Mouse (Mus musculus): Measurements from ENCODE around the gene Sars. TPM values are rescaled to one million over a fixed set of nuclear protein-coding genes. Genes with fewer than 3 reads are reported as not detected.

Gene Sars
- polyA plus RNA-seq, 1 experiment = 376 TPM

GRCm38 (mm10) chr3:108400442-108400841, 44.6 kb downstream of the Sars start:
- Histone ChIP-seq H3K27ac (ENCODE audit: insufficient read depth, low read length) (no peak overlapping the region), H3K4me3 (ENCODE audit: insufficient read depth, low read length) (no peak overlapping the region), H3K4me1 (ENCODE audit: control insufficient read depth, insufficient read depth, low read length) (no peaks in the 10 kb centered on the region)
- TF ChIP-seq CTCF (IDR thresholded peaks at IDR 0.05; ENCODE audit: borderline replicate concordance, insufficient read depth, low read length) (no peak), POLR2A (IDR thresholded peaks at IDR 0.05; ENCODE audit: low read depth, low read length) (no peak)

GRCm38 (mm10) chr3:108398281-108398680, 46.7 kb downstream of the Sars start:
- TF ChIP-seq CTCF (IDR thresholded peaks at IDR 0.05; ENCODE audit: borderline replicate concordance, insufficient read depth, low read length) (no peak), POLR2A (IDR thresholded peaks at IDR 0.05; ENCODE audit: low read depth, low read length) (no peak)
- no peak overlapping the region for H3K27ac ChIP-seq (ENCODE audit: insufficient read depth, low read length)
- H3K4me3 ChIP-seq (ENCODE audit: insufficient read depth, low read length) = no peak overlapping the region
- no peaks in the 10 kb centered on the region for H3K4me1 ChIP-seq (ENCODE audit: control insufficient read depth, insufficient read depth, low read length)

DNA sequence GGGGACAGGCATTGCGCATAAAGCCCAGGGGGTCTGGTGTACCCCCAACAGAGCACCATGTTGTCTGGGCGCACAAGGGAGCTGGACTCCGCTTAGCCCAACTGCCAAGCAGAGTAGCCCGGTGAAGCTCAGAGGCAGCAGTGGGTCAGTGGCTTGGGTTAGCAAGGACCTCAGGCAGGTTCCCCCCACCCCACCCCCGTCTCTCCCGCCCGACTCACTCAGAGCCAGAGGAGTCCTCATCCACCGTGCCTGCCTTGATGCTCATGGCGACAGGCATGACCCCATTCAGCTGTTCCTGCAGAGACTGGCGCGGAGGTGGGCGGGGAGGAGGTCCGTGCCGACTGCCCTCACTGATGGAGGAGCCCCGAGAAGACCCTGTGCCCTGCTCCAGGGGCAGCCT, 52.2 kb downstream of the Sars start:
- Histone ChIP-seq H3K4me1 (ENCODE audit: control insufficient read depth, insufficient read depth, low read length) (no peaks in the 10 kb centered on the region), H3K27ac (ENCODE audit: insufficient read depth, low read length) (no peak overlapping the region), H3K4me3 (ENCODE audit: insufficient read depth, low read length) (no peak overlapping the region)
- TF ChIP-seq POLR2A (IDR thresholded peaks at IDR 0.05; ENCODE audit: low read depth, low read length) = no peak

DNA sequence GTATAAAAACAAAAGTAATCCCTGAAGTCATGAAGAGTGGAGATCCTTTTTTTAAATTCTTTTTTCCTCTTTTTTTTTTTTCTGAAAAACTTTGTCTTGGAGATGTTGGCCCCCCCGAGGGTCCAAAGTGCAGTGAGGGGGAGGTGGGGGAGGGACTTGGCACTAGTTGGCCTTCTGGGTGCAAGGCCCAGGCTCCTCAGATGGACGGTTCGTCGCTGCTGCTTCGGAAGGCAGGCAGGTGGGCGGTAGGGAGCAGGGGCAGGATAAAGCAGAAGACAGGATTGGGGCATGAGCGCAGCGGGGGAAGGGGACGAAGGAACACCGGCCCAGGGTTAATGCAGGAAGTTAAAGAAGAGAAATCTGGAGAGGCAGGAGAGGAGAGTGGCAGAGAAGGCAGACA, 52.7 kb downstream of the Sars start:
- Histone ChIP-seq H3K4me3 (ENCODE audit: insufficient read depth, low read length) (no peak overlapping the region), H3K27ac (ENCODE audit: insufficient read depth, low read length) (no peak overlapping the region), H3K4me1 (ENCODE audit: control insufficient read depth, insufficient read depth, low read length) (no peaks in the 10 kb centered on the region)
- TF ChIP-seq POLR2A (IDR thresholded peaks at IDR 0.05; ENCODE audit: low read depth, low read length) = no peak
- TF ChIP-seq CTCF (IDR thresholded peaks at IDR 0.05; ENCODE audit: borderline replicate concordance, insufficient read depth, low read length) = no peak

DNA sequence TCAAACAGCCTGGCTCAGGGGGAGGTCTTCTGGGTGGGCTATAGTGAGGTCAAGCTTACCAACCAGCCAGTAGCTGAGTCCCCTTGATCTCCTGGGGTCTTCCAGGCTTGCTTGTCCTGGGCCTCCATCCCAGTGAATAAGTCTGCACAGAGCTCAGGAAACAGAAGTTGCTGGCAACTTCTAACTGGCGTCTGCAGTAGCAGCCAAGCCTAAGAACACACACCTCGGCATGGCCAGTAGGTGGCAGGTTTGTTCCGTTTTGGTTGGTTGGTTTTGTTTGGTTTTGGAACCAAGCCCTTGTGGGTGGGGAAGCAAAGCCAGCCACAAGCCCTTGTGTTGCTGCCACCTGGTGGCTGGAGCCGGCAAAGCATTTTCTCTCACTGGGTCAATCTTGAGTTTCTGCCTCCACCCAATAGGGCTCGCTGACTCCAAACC, 55.9 kb downstream of the Sars start:
- no peak overlapping the region for H3K4me3 ChIP-seq (ENCODE audit: insufficient read depth, low read length)
- TF ChIP-seq POLR2A (IDR thresholded peaks at IDR 0.05; ENCODE audit: low read depth, low read length) (peak; percentile 63), CTCF (IDR thresholded peaks at IDR 0.05; ENCODE audit: borderline replicate concordance, insufficient read depth, low read length) (peak; percentile 62)
- no peaks in the 10 kb centered on the region; the same call in 1 of the 2 replicates for H3K4me1 ChIP-seq (ENCODE audit: control insufficient read depth, insufficient read depth, low read length)
- H3K27ac ChIP-seq (ENCODE audit: insufficient read depth, low read length) = peak overlapping the region; percentile 1; the same call in 1 of the 2 replicates

DNA sequence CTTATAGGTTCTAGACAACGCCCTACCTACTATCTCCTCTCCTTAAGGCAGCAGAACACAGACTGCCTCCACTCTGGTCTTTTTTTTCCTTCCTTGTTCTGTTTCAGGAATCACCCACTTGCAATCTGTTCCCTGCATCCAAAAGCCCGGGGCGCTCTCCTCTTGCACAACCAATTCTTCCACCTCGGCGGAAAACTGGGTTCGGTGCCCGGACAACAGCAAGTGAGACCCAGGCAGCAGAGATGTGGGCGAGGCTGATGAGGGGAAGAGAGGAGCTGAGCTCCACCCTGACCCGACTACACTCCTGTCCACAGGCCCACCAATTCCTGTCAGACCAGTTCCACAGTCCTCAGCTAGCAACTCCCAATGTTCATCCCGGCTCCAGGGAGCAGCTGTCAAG, 58.8 kb downstream of the Sars start:
- Histone ChIP-seq H3K4me1 (ENCODE audit: control insufficient read depth, insufficient read depth, low read length) (peaks cover 9% of the 10 kb centered on the region), H3K27ac (ENCODE audit: insufficient read depth, low read length) (no peak overlapping the region), H3K4me3 (ENCODE audit: insufficient read depth, low read length) (0 out of 2 replicates have a peak overlapping the region, but pooled peaks have one; percentile 74)
- TF ChIP-seq POLR2A (IDR thresholded peaks at IDR 0.05; ENCODE audit: low read depth, low read length) (no peak), CTCF (IDR thresholded peaks at IDR 0.05; ENCODE audit: borderline replicate concordance, insufficient read depth, low read length) (no peak)

DNA sequence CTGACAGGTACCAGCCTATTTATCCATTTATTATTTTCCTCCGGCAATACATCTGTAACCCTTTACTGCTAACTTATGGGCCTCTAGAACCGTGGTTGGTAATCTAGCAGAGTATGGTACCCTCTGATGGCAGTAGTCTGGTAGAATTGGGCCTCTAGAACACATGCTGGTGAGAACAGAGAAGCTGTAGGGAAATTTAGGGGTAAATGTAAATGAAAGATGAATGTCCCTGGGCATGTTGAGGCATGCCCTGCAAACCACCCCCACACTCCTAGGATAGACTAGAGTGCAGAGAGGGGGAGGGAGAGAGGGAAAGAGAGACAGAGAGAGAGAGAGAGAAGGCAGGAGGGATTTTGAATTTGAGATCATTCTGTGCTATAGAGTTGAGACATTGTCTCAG, 60.6 kb downstream of the Sars start:
- peak overlapping the region; percentile 79 for H3K27ac ChIP-seq (ENCODE audit: insufficient read depth, low read length)
- peak; percentile 41; the same call in 1 of the 2 replicates for TF ChIP-seq POLR2A (IDR thresholded peaks at IDR 0.05; ENCODE audit: low read depth, low read length)
- TF ChIP-seq CTCF (IDR thresholded peaks at IDR 0.05; ENCODE audit: borderline replicate concordance, insufficient read depth, low read length) = no peak
- peaks cover 9% of the 10 kb centered on the region for H3K4me1 ChIP-seq (ENCODE audit: control insufficient read depth, insufficient read depth, low read length)
- peak overlapping the region; percentile 74 for H3K4me3 ChIP-seq (ENCODE audit: insufficient read depth, low read length)

GRCm38 (mm10) chr3:108383485-108384354, 61.3 kb downstream of the Sars start, which contains the start of gene Psrc1:
Gene Psrc1, plus strand, starts transcription at chr3:108383839.
- TF ChIP-seq CTCF (IDR thresholded peaks at IDR 0.05; ENCODE audit: borderline replicate concordance, insufficient read depth, low read length) = no peak
- peak; percentile 69 for TF ChIP-seq POLR2A (IDR thresholded peaks at IDR 0.05; ENCODE audit: low read depth, low read length)
- peaks cover 9% of the 10 kb centered on the region for H3K4me1 ChIP-seq (ENCODE audit: control insufficient read depth, insufficient read depth, low read length)
- H3K4me3 ChIP-seq (ENCODE audit: insufficient read depth, low read length) = peak within 1 kb of the TSS; percentile 74
- H3K27ac ChIP-seq (ENCODE audit: insufficient read depth, low read length) = peak within 1 kb of the TSS; percentile 79

DNA sequence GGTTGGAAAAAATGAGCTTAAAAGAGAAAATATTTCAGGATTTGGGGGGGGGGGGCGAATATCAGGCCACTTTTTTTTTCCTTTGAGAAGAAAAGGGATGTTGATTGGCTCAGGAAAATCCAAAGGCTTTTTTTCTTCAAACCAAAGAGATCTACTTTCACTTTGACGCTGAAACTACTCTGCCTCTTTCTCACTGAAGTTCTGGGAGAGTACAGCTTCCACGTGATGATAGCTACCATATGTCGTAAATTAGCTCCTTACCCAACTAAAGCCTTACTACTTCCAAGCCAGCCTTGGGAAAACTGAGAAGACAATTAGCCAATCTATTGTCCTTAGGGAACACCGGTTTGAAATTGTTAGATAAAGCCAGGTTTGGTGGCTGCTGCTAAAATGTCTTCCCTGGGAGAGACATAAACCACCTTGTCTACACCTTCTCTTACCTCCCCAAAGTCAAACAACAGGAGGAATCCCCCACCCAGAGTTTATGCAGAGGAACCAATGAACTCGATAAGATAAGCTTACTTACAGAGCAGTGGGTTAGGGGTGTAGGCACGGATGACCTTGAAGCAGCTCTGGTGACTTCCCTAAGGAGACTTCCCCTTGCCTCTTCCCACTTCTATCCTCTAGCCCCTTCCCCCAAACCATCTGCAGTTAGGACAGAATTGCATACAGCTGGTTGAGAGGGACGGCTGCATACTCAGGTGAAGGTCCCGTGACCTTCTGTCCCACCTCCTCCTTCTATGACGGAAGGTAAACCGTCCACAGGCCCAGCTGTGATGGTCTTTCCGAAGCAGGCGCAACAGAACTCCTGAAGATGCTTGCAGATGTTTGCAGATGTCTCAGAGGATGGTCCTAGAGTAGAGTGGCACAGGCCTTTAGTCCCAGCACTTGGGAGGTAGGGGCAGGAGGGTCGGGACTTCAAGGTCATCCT, 62.8 kb downstream of the Sars start:
- peak overlapping the region; percentile 73 for H3K27ac ChIP-seq (ENCODE audit: insufficient read depth, low read length)
- H3K4me3 ChIP-seq (ENCODE audit: insufficient read depth, low read length) = peak overlapping the region; percentile 14
- H3K4me1 ChIP-seq (ENCODE audit: control insufficient read depth, insufficient read depth, low read length) = peaks cover 9% of the 10 kb centered on the region
- TF ChIP-seq POLR2A (IDR thresholded peaks at IDR 0.05; ENCODE audit: low read depth, low read length) (no peak; the same call in 1 of the 2 replicates), CTCF (IDR thresholded peaks at IDR 0.05; ENCODE audit: borderline replicate concordance, insufficient read depth, low read length) (no peak)
